Mouse (Mus musculus) retina, embryonic 14.5 days (tissue): ENCODE data around the gene Rem2.

Source experiments
- DNase-seq: peaks from one replicate; pipeline ENCODE4 v3.0.0-alpha.2; 2015; ENCODE audit warnings: low spot score

Rem2 gene

GRCm38 (mm10) chr14:54492345-54493131, 16.6 kb downstream of the Rem2 start:
- DNase-seq = no peak

GRCm38 (mm10) chr14:54493236-54493635, 17.3 kb downstream of the Rem2 start:
- no peak for DNase-seq

- peak; percentile 84 for DNase-seq
Measured at GRCm38 (mm10) chr14:54494234-54494633, 18.3 kb downstream of the Rem2 start.

GRCm38 (mm10) chr14:54496706-54497105, 20.8 kb downstream of the Rem2 start:
- no peak for DNase-seq

- no peak for DNase-seq
Measured at GRCm38 (mm10) chr14:54499330-54499729, 23.4 kb downstream of the Rem2 start.

GRCm38 (mm10) chr14:54501365-54501764, 25.5 kb downstream of the Rem2 start:
- DNase-seq = no peak

GRCm38 (mm10) chr14:54503092-54503491, 27.2 kb downstream of the Rem2 start:
- DNase-seq = no peak

GRCm38 (mm10) chr14:54509774-54510173, 33.9 kb downstream of the Rem2 start:
- no peak for DNase-seq

GRCm38 (mm10) chr14:54516710-54517310, 40.9 kb downstream of the Rem2 start:
- no peak for DNase-seq

GRCm38 (mm10) chr14:54523600-54523999, 47.7 kb downstream of the Rem2 start:
- peak; percentile 56 for DNase-seq

- peak; percentile 63 for DNase-seq
Measured at GRCm38 (mm10) chr14:54527227-54528006, 51.5 kb downstream of the Rem2 start.

- DNase-seq = no peak
Measured at GRCm38 (mm10) chr14:54528007-54528393, 52.1 kb downstream of the Rem2 start.

- DNase-seq = peak; percentile 96
Measured at GRCm38 (mm10) chr14:54528446-54529111, 52.7 kb downstream of the Rem2 start.
